Mouse (Mus musculus): ENCODE measurements around the gene Homer2. TPM values are rescaled to one million over a fixed set of nuclear protein-coding genes. Genes with fewer than 3 reads are reported as not detected.

Homer2 gene
- total RNA-seq, 2 experiments from 2014 or later: 58.8 to 59.7 TPM

DNA sequence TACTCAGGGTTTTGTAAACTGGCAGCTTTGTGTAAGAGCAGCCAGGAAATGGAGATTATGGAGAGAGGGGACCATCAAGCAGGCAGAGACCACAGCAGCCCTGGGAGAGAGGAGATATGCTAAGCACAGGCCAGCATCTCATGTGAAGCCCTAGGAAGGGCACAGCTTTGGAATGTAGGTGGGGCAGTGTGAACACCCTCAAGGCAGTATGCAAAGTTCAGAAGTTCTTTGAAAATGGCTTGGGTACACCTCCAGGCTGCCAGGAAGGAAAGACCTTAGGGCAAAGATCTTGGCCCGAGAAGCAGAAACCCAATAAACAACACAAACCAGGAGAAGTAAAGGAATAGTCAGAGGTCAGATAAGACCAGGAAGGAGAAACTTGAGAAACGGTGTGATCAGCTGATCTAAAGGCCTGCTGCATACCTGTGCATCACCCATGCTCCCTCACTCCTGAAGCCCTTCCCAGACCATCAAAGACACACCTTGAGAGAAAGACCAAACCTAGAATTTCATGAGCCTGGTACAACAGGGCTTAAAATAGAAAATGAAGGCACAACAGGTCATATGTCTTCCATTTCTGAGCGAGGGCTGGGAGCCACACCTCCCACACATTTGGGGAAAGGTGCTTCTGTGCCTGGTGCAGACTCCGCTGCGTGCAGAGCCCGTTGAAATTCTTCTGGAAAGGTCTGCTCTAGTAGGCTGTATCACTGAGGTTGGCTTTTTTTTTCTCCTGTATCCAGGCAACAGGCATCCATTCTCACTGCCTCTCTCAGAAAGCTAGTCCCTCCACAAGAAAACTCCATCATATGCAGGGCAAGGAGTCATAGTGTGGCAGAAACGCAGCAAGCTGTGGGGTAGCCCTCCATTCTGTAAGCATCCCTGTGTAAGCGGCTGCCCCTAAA, 107.7 kb downstream of the Homer2 start:
- no peak for DNase-seq
- intact Hi-C loops (cut with DNase I): no loop called here

DNA sequence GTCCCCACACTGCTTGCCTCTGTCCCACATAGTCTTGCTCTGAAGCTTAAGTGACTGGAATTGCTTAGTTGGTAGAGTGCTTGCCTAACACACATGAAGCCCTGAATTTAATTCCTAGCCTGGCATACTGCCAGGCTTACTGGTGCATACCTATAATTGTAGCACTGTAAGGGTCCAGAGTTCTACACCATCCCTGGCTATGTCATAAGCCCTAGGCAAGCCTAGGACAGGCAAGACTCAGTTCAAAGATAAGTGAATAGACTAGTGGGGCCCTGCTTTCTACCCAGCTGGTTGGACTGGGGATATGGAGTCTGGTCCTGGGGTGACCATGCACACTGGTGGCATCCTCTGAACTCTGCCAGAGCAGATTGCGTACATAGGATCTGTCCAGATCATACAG, 109.7 kb downstream of the Homer2 start:
- no peak for DNase-seq
- intact Hi-C loops (cut with DNase I): no loop called here

DNA sequence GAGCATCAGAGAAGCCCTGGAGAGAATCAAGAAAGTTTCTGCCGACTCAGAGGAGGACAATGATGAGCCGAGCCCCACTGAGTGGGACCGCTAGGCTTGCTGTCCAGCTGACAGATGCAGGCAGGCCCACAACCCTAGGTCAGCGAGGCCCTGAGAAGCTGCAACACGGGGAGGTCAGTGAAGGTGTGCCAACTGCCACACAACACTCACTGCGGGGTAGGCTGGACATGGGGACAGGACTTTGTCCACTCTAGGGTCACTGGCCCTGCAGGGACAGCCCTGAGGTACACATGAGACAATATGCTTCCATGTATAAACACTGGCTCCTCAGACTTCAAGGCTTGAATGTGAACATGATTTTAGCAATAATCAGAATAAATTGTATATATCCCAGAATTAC, 111.2 kb downstream of the Homer2 start:
- intact Hi-C loops (cut with DNase I): no loop called here
- DNase-seq: no peak

DNA sequence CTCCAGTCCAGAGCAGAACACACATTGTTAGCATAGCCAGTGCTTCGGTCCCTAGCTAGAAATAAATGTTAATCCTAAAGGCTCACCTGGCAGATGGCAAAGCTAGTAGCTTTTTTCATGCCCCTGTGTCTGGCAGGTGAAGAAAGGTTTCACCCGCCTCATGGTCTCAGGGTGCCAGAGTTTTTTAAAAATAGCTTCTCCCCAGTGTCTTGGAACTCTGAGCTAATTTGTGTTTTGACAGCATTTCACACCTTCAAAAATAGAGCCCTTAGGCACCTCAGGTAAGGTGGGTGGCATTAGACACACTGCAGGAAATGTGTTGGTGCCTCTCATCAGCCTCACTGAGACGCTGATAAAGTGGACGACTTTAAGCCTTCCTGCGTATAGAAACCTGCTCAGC, 112.3 kb downstream of the Homer2 start:
- DNase-seq: no peak

DNA sequence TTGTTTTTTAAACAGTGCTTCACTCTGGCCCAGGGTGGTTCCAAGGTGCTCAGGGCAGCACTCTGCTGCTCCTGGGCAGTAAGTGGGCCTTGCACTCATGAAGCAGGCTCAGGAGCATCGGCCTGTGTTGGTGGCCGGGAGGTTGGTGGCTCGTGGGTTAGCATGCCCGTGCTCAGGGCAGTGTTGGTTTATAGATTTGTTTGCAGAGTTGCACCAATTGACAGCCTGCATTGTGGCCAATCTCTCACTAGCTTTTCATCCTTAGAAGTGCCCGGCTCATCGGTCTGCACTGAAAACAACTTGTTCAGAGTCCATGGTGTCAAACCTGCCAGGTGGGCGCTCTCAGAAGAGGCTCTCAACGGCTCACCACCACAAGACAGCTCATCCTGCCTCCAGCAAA, 113.9 kb downstream of the Homer2 start:
- intact Hi-C loops (cut with DNase I): no loop called here
- DNase-seq: no peak

More for the DNA sequence above, 112.3 kb downstream of the Homer2 start:
- intact Hi-C loops (cut with DNase I): no loop called here

DNA sequence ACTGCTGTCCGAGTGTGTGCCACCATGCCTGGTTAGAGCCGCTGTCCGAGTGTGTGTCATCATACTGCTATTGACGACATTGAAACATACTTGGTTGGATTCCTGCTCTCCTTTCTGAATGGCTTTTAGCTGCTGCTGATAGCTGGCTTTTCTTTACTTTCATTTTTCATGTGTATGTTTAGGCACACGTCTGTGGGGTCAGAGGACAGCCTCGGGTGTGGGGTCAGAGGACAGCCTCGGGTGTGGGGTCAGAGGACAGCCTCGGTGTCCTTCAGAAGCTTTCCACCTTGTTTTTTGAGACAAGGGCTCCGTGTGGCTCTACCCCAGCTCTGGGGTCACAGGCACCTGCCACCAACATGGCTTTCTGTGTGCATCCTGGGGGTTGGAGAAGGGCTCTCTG, 114.6 kb downstream of the Homer2 start:
- intact Hi-C loops (cut with DNase I): no loop called here
- no peak for DNase-seq

DNA sequence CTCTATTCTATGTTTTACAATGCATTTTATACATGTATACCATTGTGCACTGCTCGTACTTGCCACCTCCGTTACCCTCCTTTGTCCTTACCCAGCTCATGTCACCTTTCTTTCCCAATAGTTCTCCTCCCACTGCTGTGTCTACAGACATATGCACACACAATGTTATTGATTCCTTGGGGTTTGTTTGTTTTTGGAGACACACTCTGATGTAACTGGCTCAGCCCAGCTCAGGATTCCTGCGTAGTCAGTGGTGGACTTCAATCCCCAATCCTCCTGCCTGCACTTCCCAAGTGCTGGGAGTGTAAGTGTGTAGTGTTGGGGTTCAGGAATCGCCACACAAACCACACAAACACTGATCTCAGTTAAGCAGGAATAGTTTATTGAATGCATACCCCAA, 120.1 kb downstream of the Homer2 start:
- intact Hi-C loops (cut with DNase I): no loop called here
- DNase-seq: no peak

DNA sequence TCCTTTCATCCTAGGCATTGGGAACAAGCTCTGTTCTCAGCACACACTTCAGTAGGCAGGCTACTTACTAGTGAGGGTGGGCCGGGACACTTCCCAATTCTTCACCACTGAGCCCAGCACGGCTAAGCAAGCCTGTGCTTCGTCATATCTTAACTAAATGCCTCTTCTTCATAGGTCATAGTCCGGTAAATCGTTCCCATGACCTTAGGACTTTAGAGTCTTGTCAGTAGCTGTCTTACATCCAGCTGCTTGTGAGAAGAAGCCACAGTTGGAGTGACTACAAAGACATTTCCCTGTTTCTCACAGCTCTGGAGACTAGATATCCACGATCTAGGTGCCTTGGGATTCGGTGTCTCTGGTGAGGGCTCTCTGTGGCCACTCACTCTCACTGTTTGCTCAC, 122.0 kb downstream of the Homer2 start:
- intact Hi-C loops (cut with DNase I): no loop called here

DNA sequence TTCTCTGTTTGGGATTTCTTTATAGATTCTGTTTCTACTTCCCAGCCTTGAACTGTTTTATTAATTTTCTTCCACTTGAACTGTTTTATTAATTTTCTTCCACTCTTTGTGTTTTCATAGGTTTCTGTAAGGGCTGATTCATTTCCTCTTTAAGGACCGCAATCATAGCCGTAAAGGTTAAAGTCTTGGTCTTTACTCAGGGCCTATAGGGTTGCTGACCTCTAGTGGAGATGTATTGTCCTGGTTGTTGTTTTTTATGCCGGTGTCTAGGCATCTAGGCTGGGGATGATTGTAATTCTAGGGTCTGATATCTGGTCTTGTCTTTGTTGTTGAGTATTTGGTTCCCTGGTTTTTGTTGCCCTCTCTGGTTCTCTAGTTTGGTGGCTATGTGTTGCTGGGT, 123.8 kb downstream of the Homer2 start:
- intact Hi-C loops (cut with DNase I): no loop called here
- no peak for DNase-seq

More for the DNA sequence above, 122.0 kb downstream of the Homer2 start:
- DNase-seq: no peak

DNA sequence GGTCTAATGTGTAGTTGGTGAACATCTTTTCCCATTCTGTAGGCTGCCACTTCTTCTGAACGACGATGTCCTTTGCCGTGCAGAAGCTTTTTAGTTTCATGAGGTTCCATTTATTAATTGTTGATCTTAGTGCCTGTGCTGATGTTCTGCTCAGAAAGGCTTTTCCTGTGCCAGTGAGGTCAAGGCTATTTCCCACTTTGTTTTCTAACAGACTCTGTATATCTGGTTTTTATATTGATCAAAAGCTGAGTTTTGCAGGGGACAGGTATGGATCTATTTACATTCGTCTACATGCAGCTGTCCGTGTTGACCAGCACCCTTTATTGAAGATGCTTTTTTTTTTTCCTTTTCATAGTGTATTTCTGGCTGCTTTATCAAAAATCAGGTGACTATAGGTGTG, 128.0 kb downstream of the Homer2 start:
- intact Hi-C loops (cut with DNase I): loop anchor here (10.0 kb wide), 1 partner anchor 415 kb away; no protein-coding TSS in a partner anchor
- no peak for DNase-seq

DNA sequence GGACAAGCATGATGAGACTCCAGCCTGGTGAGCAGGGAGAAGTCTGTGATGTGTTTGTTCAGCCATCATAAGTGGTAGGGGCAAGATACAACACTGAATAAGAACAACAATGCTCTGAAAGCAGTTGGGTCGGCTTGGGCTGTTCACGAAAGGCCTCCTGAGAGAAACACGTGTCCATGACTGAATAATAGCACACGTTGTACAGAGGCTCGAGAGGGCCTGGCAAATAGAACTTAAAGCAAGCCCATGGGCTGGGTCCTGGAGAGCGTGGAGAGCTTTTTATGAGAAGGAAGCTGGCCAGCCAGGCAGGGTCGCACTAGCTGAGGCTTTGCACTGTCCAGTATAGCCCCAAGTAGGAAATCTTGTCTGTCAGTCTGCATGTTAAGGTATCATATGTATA, 128.9 kb downstream of the Homer2 start:
- no peak for DNase-seq
- intact Hi-C loops (cut with DNase I): loop anchor here (10.0 kb wide), 1 partner anchor 414 kb away; no protein-coding TSS in a partner anchor

DNA sequence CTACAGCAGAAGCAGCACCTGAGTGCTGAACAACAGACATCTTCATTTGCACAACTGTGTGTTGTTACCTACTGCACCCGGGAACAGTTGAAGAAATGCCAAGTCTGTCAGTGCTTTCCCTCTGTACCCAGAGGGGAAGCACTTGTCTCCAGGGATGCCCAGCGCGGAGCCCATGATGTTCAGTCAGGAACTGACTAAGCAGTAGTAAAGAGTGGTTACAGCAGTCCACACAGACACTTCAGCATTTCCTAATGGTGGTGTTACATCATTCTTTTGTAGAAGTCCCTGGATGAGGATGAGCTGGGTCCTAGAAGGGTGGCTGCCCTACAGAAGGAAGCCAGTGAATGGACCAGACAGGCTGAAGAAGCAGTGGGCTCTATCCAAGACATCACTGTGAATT, 129.5 kb downstream of the Homer2 start:
- no peak for DNase-seq
- intact Hi-C loops (cut with DNase I): loop anchor here (10.0 kb wide), 1 partner anchor 413 kb away; no protein-coding TSS in a partner anchor

DNA sequence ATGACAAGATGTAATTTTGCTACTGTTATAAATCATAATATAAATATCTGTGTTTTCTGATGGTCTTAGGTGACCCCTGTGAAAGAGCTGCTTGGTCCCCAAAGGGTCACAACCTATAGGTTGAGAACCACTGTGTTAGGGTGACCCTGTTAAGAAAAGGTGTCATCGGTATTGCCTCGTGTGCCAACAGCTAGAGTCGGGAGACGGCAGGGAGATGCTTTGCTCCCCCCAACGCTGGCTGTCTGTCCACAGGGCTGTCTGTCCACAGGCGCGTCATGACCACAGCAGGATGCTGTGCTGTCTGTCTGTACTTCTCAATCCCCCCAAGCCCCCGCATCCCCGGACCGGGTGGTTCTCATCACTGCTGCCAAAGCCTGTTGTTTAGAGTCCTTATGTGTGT, 131.7 kb downstream of the Homer2 start:
- DNase-seq: no peak
- intact Hi-C loops (cut with DNase I): loop anchor here (10.0 kb wide), 1 partner anchor 411 kb away; no protein-coding TSS in a partner anchor

DNA sequence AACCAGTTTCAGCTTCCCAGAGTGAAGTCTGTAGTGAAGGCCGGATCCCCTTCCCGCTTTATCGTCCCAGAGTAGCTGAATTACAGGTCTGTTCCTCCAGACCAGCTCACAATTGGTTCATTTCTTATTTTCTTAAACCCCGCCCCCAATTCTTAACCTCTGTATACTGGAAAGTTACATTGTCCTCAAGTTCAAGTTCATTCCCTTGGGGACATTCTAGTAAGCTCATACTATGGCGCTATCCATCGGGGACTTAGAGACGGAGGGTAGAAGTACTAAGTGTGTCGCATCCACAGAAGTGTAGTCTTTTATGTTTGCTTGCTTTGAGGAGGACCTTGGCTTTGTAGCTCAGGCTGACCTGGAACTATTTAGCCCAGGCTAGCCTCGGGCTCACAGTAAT, 133.5 kb downstream of the Homer2 start:
- no peak for DNase-seq
- intact Hi-C loops (cut with DNase I): loop anchor here (10.0 kb wide), 1 partner anchor 409 kb away; no protein-coding TSS in a partner anchor

DNA sequence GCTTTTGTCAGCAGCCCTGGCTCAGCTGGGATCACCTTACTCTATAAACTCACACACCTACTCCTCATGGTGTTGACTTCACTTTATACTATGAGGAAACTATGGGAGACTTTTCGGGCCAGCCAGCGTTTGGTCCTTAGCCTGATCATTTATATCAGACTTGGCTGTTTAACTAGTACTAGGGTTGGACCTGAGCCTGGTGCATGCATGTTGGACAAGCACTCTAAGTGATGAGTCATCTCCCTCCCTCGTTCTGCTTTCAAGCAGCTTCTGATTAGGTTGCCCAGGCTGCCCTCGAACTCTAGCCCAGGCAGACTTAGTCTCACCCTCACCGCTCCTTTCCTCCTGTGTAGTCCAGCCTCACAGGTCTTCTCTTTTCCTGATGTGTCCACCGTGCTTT, 133.9 kb downstream of the Homer2 start:
- DNase-seq: peak; percentile 49 to 69
- intact Hi-C loops (cut with DNase I): loop anchor here (10.0 kb wide), 1 partner anchor 409 kb away; no protein-coding TSS in a partner anchor

DNA sequence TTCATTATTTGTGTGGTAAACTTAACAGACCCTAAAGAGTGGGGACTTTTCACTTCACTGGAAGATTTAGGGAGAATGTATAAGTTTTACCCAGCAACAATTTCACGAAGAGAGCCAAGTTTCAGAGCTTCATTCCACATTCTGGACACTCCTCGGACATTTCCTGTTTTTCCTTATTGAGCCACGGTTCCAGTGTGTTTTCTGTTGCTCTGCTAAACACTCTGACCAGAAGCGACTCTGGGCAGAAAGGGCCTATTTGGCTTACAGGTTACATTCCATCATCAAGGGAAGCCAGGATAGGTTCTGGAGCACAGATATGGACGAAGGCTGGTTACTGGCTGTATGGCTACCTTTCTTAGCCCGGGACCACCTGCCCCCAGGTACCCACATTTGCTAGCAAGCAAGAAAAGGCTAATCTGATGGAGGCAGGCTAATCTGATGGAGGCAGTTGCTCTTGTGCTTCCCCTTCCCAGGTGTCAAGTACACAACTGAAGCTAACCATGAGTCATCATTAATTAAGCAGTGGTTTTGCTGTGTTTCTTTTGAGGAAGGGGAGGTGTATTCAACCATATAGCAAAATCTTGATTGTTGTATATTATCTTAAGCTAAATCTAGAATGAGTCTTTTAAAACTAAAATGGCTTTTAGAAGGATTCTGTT, 134.6 kb downstream of the Homer2 start:
- DNase-seq: peak in 1 of 2 experiments; percentile 33
- intact Hi-C loops (cut with DNase I): loop anchor here (10.0 kb wide), 1 partner anchor 408 kb away; no protein-coding TSS in a partner anchor

DNA sequence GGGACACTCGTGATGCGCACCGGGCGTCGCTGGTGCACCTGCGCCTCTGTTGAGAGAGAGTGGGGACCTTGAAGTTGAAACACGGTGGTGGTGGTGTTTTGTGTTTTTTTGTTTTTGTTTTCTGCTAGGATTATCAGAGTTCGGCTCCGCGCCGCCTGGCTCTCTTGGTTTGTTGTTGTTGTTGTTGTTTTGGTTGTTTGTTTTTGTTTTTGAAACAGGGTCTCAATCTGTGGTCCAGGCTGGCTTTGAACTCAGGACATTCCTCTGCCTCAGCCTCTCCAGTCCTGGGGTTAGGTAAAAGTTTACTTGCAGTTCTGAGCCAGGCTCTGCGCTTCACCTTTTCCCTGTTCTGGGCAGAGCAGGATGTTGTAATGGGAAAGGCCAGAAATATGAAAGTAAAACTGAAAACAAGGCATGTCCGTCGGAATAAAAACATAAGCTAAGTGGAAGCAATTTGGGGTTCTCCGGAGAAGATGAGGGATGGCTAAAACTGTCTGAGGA, 135.3 kb downstream of the Homer2 start:
- intact Hi-C loops (cut with DNase I): loop anchor here (2.0 to 10.0 kb wide), 3 partner anchors 49 to 407 kb away; partner anchors contain the start of gene Rps17
- DNase-seq: no peak

DNA sequence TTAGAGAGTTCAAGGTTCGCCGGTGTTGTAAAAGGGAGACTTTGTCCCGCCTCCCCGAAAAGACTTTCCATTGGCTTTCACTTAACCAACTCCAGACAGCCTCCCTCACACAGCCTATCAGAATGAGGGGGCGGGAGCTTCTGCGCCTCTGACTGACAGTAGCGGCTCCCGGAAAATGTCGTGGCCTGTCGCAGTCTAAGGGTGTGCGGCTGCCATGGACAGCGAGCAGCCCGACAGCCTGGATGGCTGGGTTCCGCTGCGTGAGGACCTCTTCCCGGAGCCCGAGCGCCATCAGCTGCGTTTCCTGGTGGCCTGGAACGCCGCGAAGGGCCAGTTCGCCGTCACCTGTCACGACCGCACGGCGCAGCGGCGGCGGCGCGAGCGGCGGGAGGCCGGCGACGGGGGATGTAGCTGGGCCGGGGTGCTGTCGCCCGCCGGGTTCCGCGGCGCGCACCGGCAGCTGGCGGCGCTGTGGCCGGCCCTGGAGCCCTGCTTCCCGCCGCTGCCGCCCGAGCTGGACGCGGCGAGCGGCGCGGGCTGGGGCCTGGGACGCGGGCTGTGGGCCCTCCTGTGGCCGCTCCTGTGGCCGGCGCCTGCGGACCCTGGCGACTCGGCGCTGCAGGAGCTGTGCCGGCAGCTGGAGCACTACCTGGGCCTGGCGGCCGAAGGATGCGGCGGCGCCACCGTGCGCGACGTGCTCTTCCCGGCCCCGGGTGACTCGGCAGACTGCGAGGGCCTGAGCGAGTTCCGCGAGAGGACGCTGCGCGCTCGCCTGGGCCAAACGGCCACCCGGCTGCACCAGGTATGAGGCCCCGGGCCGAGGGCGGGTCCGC, 136.0 kb downstream of the Homer2 start, which contains the start of gene Whamm:
TSS of gene Whamm (plus strand) at position 159 of the 833 bp plus-strand sequence.
- intact Hi-C loops (cut with DNase I): loop anchor here (2.0 to 10.0 kb wide), 3 partner anchors 49 to 407 kb away; partner anchors contain the start of gene Rps17
- DNase-seq: peak; percentile 95 to 96

DNA sequence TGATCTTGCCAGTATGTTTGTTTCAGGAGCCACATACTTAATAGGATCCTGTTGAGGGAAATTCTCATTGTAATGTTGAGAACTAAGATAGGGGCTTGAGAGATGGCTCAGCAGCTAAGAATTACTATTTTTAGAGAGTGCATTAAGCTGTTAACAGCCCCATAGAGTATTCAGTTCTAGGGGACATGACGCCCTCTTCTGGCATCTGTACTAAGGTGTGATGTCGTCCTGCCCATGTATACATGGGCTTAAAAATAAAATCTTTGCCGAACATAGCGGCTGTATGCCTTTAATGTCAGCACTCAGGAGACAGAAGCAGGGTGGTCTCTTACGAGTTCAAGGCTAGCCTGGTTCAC, 136.6 kb downstream of the Homer2 start:
- DNase-seq: no peak
- intact Hi-C loops (cut with DNase I): loop anchor here (2.0 to 10.0 kb wide), 3 partner anchors 48 to 406 kb away; partner anchors contain the start of gene Rps17

DNA sequence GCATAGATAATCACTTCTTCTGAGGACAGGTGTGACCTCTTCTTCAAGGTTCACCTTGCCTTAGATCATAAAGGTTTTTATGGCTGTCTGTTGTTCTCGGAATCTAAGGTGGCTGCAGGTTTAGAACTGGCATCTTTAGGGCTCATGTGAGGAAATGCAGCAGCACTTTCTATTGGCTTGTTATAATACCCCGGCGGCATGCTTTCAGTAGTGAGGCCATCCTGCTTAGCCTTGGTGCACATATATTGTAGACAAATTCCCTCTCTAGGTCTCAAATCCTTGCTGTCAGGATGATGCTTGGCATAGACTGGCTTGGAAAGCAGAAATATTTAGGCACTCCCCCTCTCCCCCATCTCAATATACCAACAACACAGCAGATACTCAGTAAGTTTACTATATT, 137.1 kb downstream of the Homer2 start:
- intact Hi-C loops (cut with DNase I): loop anchor here (2.0 to 10.0 kb wide), 3 partner anchors 47 to 405 kb away; partner anchors contain the start of gene Rps17
- DNase-seq: no peak

Data from heart, postnatal 10 days (tissue).